Mouse (Mus musculus): ENCODE results near the gene Olfml2a. TPM values are rescaled to one million over a fixed set of nuclear protein-coding genes. Genes with fewer than 3 reads are reported as not detected.
"Not testable (repeated sequence)": the region's sequence is repeated elsewhere in the genome, so short reads cannot be mapped to it uniquely, and the experiment has no call there.

Olfml2a gene
- polyA plus RNA-seq, 2 experiments = 0.07 to 0.10 TPM

GRCm38 (mm10) chr2:39006149-39006730 is 74.5 kb downstream of the Olfml2a start:
- H3K36me3 ChIP-seq (replicated peaks; ENCODE audit: control insufficient read depth, insufficient read depth, low read depth) = peaks cover 25% of the 10 kb centered on the region
- no peak overlapping the region for H3K27ac ChIP-seq
- ATAC-seq (ENCODE audit: insufficient read depth) = no peak
- peak overlapping the region; percentile 91 to 95; a peak in 3 of 4 replicates for H3K4me3 ChIP-seq (ENCODE audit: insufficient read depth in 1 of 2, low read depth in 2 of 2, low read length in 2 of 2)
- TF ChIP-seq CTCF (IDR thresholded peaks at IDR 0.05; ENCODE audit: low read depth) = no peak
- TF ChIP-seq EP300 (IDR thresholded peaks at IDR 0.05; ENCODE audit: low read depth) = no peak
- H3K27me3 ChIP-seq (ENCODE audit: control insufficient read depth, insufficient read depth, low read length) = no peaks in the 10 kb centered on the region
- H3K9me3 ChIP-seq (ENCODE audit: control insufficient read depth, low read length) = no peaks in the 10 kb centered on the region
- peak overlapping the region; percentile 98 for H3K4me2 ChIP-seq (ENCODE audit: low read depth)
- 64% methylated on average over 14 of the region's 14 CpGs for WGBS (ENCODE audit: insufficient replicate concordance)
- peaks cover 32 to 51% of the 10 kb centered on the region in 2 experiments for H3K4me1 ChIP-seq (replicated peaks; ENCODE audit: control insufficient read depth in 2 of 2, insufficient read depth in 2 of 2, low read length in 1 of 2)
- no peak overlapping the region; the same call in 1 of the 2 replicates for H3K9ac ChIP-seq (replicated peaks)
- DNase-seq (ENCODE audit: low read depth in 3 of 3, low spot score in 3 of 3) = no peak

GRCm38 (mm10) chr2:39007865-39008264 is 76.1 kb downstream of the Olfml2a start:
- Histone ChIP-seq H3K9me3 (ENCODE audit: control insufficient read depth, low read length) (no peaks in the 10 kb centered on the region), H3K27ac (peak overlapping the region; percentile 95), H3K36me3 (replicated peaks; ENCODE audit: control insufficient read depth, insufficient read depth, low read depth) (peaks cover 16% of the 10 kb centered on the region), H3K9ac (replicated peaks) (peak overlapping the region; percentile 92), H3K27me3 (ENCODE audit: control insufficient read depth, insufficient read depth, low read length) (no peaks in the 10 kb centered on the region), H3K4me2 (ENCODE audit: low read depth) (peak overlapping the region; percentile 98), H3K4me3 (ENCODE audit: insufficient read depth in 1 of 2, low read depth in 2 of 2, low read length in 2 of 2) (peak overlapping the region; percentile 93 to 98), H3K4me1 (replicated peaks; ENCODE audit: control insufficient read depth in 2 of 2, insufficient read depth in 2 of 2, low read length in 1 of 2) (peaks cover 29 to 41% of the 10 kb centered on the region in 2 experiments)
- WGBS (ENCODE audit: insufficient replicate concordance) = under 1% methylated on average over 43 of the region's 44 CpGs
- DNase-seq (ENCODE audit: low read depth in 3 of 3, low spot score in 3 of 3) (peak; percentile 86 to 87 (median 87)), ATAC-seq (ENCODE audit: insufficient read depth) (peak; percentile 82)
- TF ChIP-seq CTCF (IDR thresholded peaks at IDR 0.05; ENCODE audit: low read depth) (peak; percentile 10; the same call in 1 of the 2 replicates), EP300 (IDR thresholded peaks at IDR 0.05; ENCODE audit: low read depth) (no peak)

- Histone ChIP-seq H3K9me3 (ENCODE audit: control insufficient read depth, low read length) (no peaks in the 10 kb centered on the region), H3K36me3 (replicated peaks; ENCODE audit: control insufficient read depth, insufficient read depth, low read depth) (peaks cover 15% of the 10 kb centered on the region), H3K27me3 (ENCODE audit: control insufficient read depth, insufficient read depth, low read length) (no peaks in the 10 kb centered on the region), H3K9ac (replicated peaks) (peak overlapping the region; percentile 92), H3K4me1 (replicated peaks; ENCODE audit: control insufficient read depth in 2 of 2, insufficient read depth in 2 of 2, low read length in 1 of 2) (peaks cover 24 to 41% of the 10 kb centered on the region in 2 experiments), H3K4me2 (ENCODE audit: low read depth) (peak overlapping the region; percentile 98), H3K27ac (peak overlapping the region; percentile 69), H3K4me3 (ENCODE audit: insufficient read depth in 1 of 2, low read depth in 2 of 2, low read length in 2 of 2) (peak overlapping the region; percentile 93 to 98)
- TF ChIP-seq CTCF (IDR thresholded peaks at IDR 0.05; ENCODE audit: low read depth) (0 out of 2 replicates have a peak, but pooled peaks have one; percentile 6), EP300 (IDR thresholded peaks at IDR 0.05; ENCODE audit: low read depth) (no peak)
- peak; percentile 42 for ATAC-seq (ENCODE audit: insufficient read depth)
- no peak for DNase-seq (ENCODE audit: low read depth in 3 of 3, low spot score in 3 of 3)
- WGBS (ENCODE audit: insufficient replicate concordance) = under 1% methylated on average over 25 of the region's 25 CpGs
These were observed 76.6 kb downstream of the Olfml2a start for GRCm38 (mm10) chr2:39008350-39008851.

GRCm38 (mm10) chr2:39008954-39009365 is 77.2 kb downstream of the Olfml2a start:
- DNase-seq (ENCODE audit: low read depth in 3 of 3, low spot score in 3 of 3) (no peak), ATAC-seq (ENCODE audit: insufficient read depth) (no peak)
- peaks cover 15% of the 10 kb centered on the region for H3K36me3 ChIP-seq (replicated peaks; ENCODE audit: control insufficient read depth, insufficient read depth, low read depth)
- peak overlapping the region; percentile 36; the same call in 1 of the 2 replicates for H3K27ac ChIP-seq
- peak overlapping the region; percentile 92 for H3K9ac ChIP-seq (replicated peaks)
- no peaks in the 10 kb centered on the region for H3K27me3 ChIP-seq (ENCODE audit: control insufficient read depth, insufficient read depth, low read length)
- H3K4me2 ChIP-seq (ENCODE audit: low read depth) = peak overlapping the region; percentile 98
- H3K4me3 ChIP-seq (ENCODE audit: insufficient read depth in 1 of 2, low read depth in 2 of 2, low read length in 2 of 2) = peak overlapping the region; percentile 93 to 98
- WGBS (ENCODE audit: insufficient replicate concordance) = 13% methylated on average over 3 of the region's 3 CpGs
- H3K9me3 ChIP-seq (ENCODE audit: control insufficient read depth, low read length) = no peaks in the 10 kb centered on the region
- H3K4me1 ChIP-seq (replicated peaks; ENCODE audit: control insufficient read depth in 2 of 2, insufficient read depth in 2 of 2, low read length in 1 of 2) = peaks cover 22 to 36% of the 10 kb centered on the region in 2 experiments
- TF ChIP-seq CTCF (IDR thresholded peaks at IDR 0.05; ENCODE audit: low read depth) = no peak
- TF ChIP-seq EP300 (IDR thresholded peaks at IDR 0.05; ENCODE audit: low read depth) = no peak

GRCm38 (mm10) chr2:39010144-39010543 is 78.4 kb downstream of the Olfml2a start:
- DNase-seq (ENCODE audit: low read depth in 3 of 3, low spot score in 3 of 3); H3K9ac ChIP-seq (replicated peaks); H3K4me2 ChIP-seq (ENCODE audit: low read depth); H3K4me3 ChIP-seq (ENCODE audit: insufficient read depth in 1 of 2, low read depth in 2 of 2, low read length in 2 of 2); H3K9me3 ChIP-seq (ENCODE audit: control insufficient read depth, low read length); H3K27me3 ChIP-seq (ENCODE audit: control insufficient read depth, insufficient read depth, low read length); ATAC-seq (ENCODE audit: insufficient read depth); H3K27ac ChIP-seq: not testable (repeated sequence)
- H3K36me3 ChIP-seq (replicated peaks; ENCODE audit: control insufficient read depth, insufficient read depth, low read depth) = peaks cover 25% of the 10 kb centered on the region
- WGBS (ENCODE audit: insufficient replicate concordance) = 82% methylated on average over 4 of the region's 5 CpGs
- peaks cover 22 to 32% of the 10 kb centered on the region in 2 experiments for H3K4me1 ChIP-seq (replicated peaks; ENCODE audit: control insufficient read depth in 2 of 2, insufficient read depth in 2 of 2, low read length in 1 of 2)

Data from liver, embryonic 14.5 days (tissue).